Mouse (Mus musculus): ENCODE measurements around the gene Hpd.

Gene Hpd

GRCm38 (mm10) chr5:123135471-123136360 is 46.8 kb downstream of the Hpd start:
- DNase-seq (ENCODE audit: low read depth, low spot score), result peak; percentile 84

GRCm38 (mm10) chr5:123134875-123135382 is 47.6 kb downstream of the Hpd start:
- no peak for DNase-seq (ENCODE audit: low read depth, low spot score)

GRCm38 (mm10) chr5:123134186-123134874 is 48.2 kb downstream of the Hpd start:
- DNase-seq (ENCODE audit: low read depth, low spot score), result peak; percentile 85

GRCm38 (mm10) chr5:123133784-123134143 is 48.8 kb downstream of the Hpd start:
- DNase-seq (ENCODE audit: low read depth, low spot score), result peak; percentile 80

GRCm38 (mm10) chr5:123133083-123133783 is 49.3 kb downstream of the Hpd start:
- DNase-seq (ENCODE audit: low read depth, low spot score), result peak; percentile 89

GRCm38 (mm10) chr5:123132308-123133071 is 50.0 kb downstream of the Hpd start, which contains the start of gene Rhof:
Gene Rhof, minus strand, starts transcription at chr5:123132692.
- DNase-seq (ENCODE audit: low read depth, low spot score), result peak; percentile 95

GRCm38 (mm10) chr5:123130814-123131148 is 51.7 kb downstream of the Hpd start:
- no peak for DNase-seq (ENCODE audit: low read depth, low spot score)

GRCm38 (mm10) chr5:123130030-123130813 is 52.3 kb downstream of the Hpd start:
- no peak for DNase-seq (ENCODE audit: low read depth, low spot score)

GRCm38 (mm10) chr5:123129170-123129757 is 53.3 kb downstream of the Hpd start:
- DNase-seq (ENCODE audit: low read depth, low spot score), result no peak

- DNase-seq (ENCODE audit: low read depth, low spot score), result peak; percentile 48
These were observed 53.9 kb downstream of the Hpd start for GRCm38 (mm10) chr5:123128426-123129169.

- DNase-seq (ENCODE audit: low read depth, low spot score), result no peak
These were observed 55.5 kb downstream of the Hpd start for GRCm38 (mm10) chr5:123127031-123127430.

- DNase-seq (ENCODE audit: low read depth, low spot score), result no peak
These were observed 56.7 kb downstream of the Hpd start for GRCm38 (mm10) chr5:123125638-123126406.

GRCm38 (mm10) chr5:123125105-123125504 is 57.4 kb downstream of the Hpd start:
- no peak for DNase-seq (ENCODE audit: low read depth, low spot score)

- no peak for DNase-seq (ENCODE audit: low read depth, low spot score)
These were observed 60.3 kb downstream of the Hpd start for GRCm38 (mm10) chr5:123122181-123122580.

Data from brain, adult 2 months (tissue).